Mouse (Mus musculus): ENCODE data around the gene Dnah7c.
"Not testable (repeated sequence)": the region's sequence is repeated elsewhere in the genome, so short reads cannot be mapped to it uniquely, and the experiment has no call there.

Dnah7c gene

GRCm38 (mm10) chr1:46425137-46425925, at the start of gene Dnah7c:
Gene Dnah7c (plus strand): TSS chr1:46425592.
- peak; percentile 21 to 24 for DNase-seq

- DNase-seq, result not testable (repeated sequence)
Observed at GRCm38 (mm10) chr1:46380641-46381040, 44.8 kb upstream of the Dnah7c start.

GRCm38 (mm10) chr1:46394681-46395297, 30.6 kb upstream of the Dnah7c start:
- DNase-seq, result not testable (repeated sequence)

GRCm38 (mm10) chr1:46408324-46409115, 16.9 kb upstream of the Dnah7c start:
- DNase-seq, result no peak

- not testable (repeated sequence) for DNase-seq
Observed at GRCm38 (mm10) chr1:46414798-46415197, 10.6 kb upstream of the Dnah7c start.

- peak in 1 of 2 experiments; percentile 57 for DNase-seq
Observed at GRCm38 (mm10) chr1:46416946-46417345, 8.4 kb upstream of the Dnah7c start.

- peak in 1 of 2 experiments; percentile 13 for DNase-seq
Observed at GRCm38 (mm10) chr1:46418966-46419365, 6.4 kb upstream of the Dnah7c start.

- DNase-seq, result no peak
Observed at GRCm38 (mm10) chr1:46428401-46428800, 3.0 kb downstream of the Dnah7c start.

- DNase-seq, result not testable (repeated sequence)
Observed at GRCm38 (mm10) chr1:46514671-46515070, 89.3 kb downstream of the Dnah7c start.

GRCm38 (mm10) chr1:46521032-46521431, 95.6 kb downstream of the Dnah7c start:
- no peak for DNase-seq

- not testable (repeated sequence) for DNase-seq
Observed at GRCm38 (mm10) chr1:46526537-46526936, 101.1 kb downstream of the Dnah7c start.

GRCm38 (mm10) chr1:46544812-46545421, 119.5 kb downstream of the Dnah7c start:
- DNase-seq, result no peak

GRCm38 (mm10) chr1:46580385-46580784, 155.0 kb downstream of the Dnah7c start:
- DNase-seq, result peak; percentile 8 to 31

GRCm38 (mm10) chr1:46593826-46594225, 168.4 kb downstream of the Dnah7c start:
- DNase-seq, result not testable (repeated sequence)

- DNase-seq, result not testable (repeated sequence)
Observed at GRCm38 (mm10) chr1:46596343-46596742, 171.0 kb downstream of the Dnah7c start.

GRCm38 (mm10) chr1:46620331-46620730, 194.9 kb downstream of the Dnah7c start:
- no peak for DNase-seq

- not testable (repeated sequence) for DNase-seq
Observed at GRCm38 (mm10) chr1:46625914-46626313, 200.5 kb downstream of the Dnah7c start.

GRCm38 (mm10) chr1:46649821-46650220, 224.4 kb downstream of the Dnah7c start:
- not testable (repeated sequence) for DNase-seq

- DNase-seq, result not testable (repeated sequence)
Observed at GRCm38 (mm10) chr1:46652721-46653120, 227.3 kb downstream of the Dnah7c start.

- not testable (repeated sequence) for DNase-seq
Observed at GRCm38 (mm10) chr1:46724810-46725209, 299.4 kb downstream of the Dnah7c start.

- no peak for DNase-seq
Observed at GRCm38 (mm10) chr1:46725266-46725665, 299.9 kb downstream of the Dnah7c start.

- not testable (repeated sequence) for DNase-seq
Observed at GRCm38 (mm10) chr1:46725719-46726118, 300.3 kb downstream of the Dnah7c start.

- not testable (repeated sequence) for DNase-seq
Observed at GRCm38 (mm10) chr1:46729731-46730130, 304.3 kb downstream of the Dnah7c start.
